Mouse (Mus musculus) kidney, postnatal 25 days (tissue): ENCODE results near the gene Mup12.
"Not testable (repeated sequence)": the region's sequence is repeated elsewhere in the genome, so short reads cannot be mapped to it uniquely, and the experiment has no call there.

ENCODE experiments used
- DNase-seq, 2 experiments: peaks; one replicate each; pipeline ENCODE4 v3.0.0; 2021; ENCODE audit warnings: mixed read lengths in 2 of 2

Mup12 gene

DNA sequence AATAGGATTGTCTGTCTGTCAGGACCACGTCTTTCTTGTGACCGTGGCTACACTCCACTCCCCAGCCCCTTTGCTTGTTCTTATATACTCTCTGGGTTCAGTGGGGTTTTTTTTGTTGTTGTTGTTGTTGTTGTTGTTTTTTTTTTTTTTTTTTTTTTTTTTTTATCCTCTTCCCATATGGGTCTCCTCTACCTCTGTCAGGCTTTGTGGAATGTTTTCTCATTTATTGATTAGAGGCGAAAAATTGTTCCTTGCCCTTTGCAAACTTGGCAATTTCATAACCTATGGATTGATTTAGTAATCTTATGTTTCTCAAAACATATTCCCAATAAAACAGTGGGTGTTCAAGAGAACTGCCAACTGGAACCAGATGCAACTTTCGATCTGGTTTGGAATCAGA lies at the start of gene Mup12:
TSS of gene Mup12 (minus strand) at position 101 of the 400 bp plus-strand sequence.
- not testable (repeated sequence) for DNase-seq
